Mouse (Mus musculus) gastrocnemius, postnatal 36 days (tissue): ENCODE measurements at regions not wholly inside any gene's neighbourhood (a gene's known extent, or its start where the extent isn't known, plus 50 kb on each side); places are given as distances from the start of the nearest gene placed in this dataset.

Experiments used
- DNase-seq, 2 experiments: peaks; one replicate each; pipeline ENCODE4 v3.0.0; 2022
- intact Hi-C: fragments of 180-260 bp; cut with DNase I; formaldehyde crosslinking; loops from one replicate; pipeline ENCODE4 v1.15.1; 2025

- no peak for DNase-seq
- intact Hi-C loops, result no loop called here
These were observed 906.5 kb upstream of the Lrrc6 start for GRCm38 (mm10) chr15:67407244-67407643.

- intact Hi-C loops, result no loop called here
- DNase-seq, result no peak
These were observed 904.8 kb upstream of the Lrrc6 start for GRCm38 (mm10) chr15:67405523-67405922.

GRCm38 (mm10) chr15:67405011-67405410 is 904.3 kb upstream of the Lrrc6 start:
- intact Hi-C loops, result no loop called here

GRCm38 (mm10) chr15:67402310-67402709 is 901.6 kb upstream of the Lrrc6 start:
- intact Hi-C loops, result no loop called here
- DNase-seq, result no peak

More at GRCm38 (mm10) chr15:67405011-67405410, 904.3 kb upstream of the Lrrc6 start:
- DNase-seq, result no peak

GRCm38 (mm10) chr15:67397269-67397668 is 896.6 kb upstream of the Lrrc6 start:
- intact Hi-C loops, result no loop called here
- no peak for DNase-seq

- intact Hi-C loops, result no loop called here
- no peak for DNase-seq
These were observed 894.4 kb upstream of the Lrrc6 start for GRCm38 (mm10) chr15:67395114-67395513.

- no peak for DNase-seq
- intact Hi-C loops, result no loop called here
These were observed 891.2 kb upstream of the Lrrc6 start for GRCm38 (mm10) chr15:67391918-67392317.

GRCm38 (mm10) chr15:67388514-67388913 is 887.8 kb upstream of the Lrrc6 start:
- no peak for DNase-seq
- intact Hi-C loops, result no loop called here

- intact Hi-C loops, result no loop called here
- DNase-seq, result no peak
These were observed 886.2 kb upstream of the Lrrc6 start for GRCm38 (mm10) chr15:67386896-67387295.

GRCm38 (mm10) chr15:67373599-67373998 is 872.9 kb upstream of the Lrrc6 start:
- no peak for DNase-seq
- intact Hi-C loops, result no loop called here

- intact Hi-C loops, result no loop called here
- DNase-seq, result no peak
These were observed 872.3 kb upstream of the Lrrc6 start for GRCm38 (mm10) chr15:67373030-67373429.

GRCm38 (mm10) chr15:67364099-67364756 is 863.5 kb upstream of the Lrrc6 start:
- intact Hi-C loops, result no loop called here
- DNase-seq, result no peak

- DNase-seq, result no peak
These were observed 860.4 kb upstream of the Lrrc6 start for GRCm38 (mm10) chr15:67361012-67361571.

GRCm38 (mm10) chr15:67357867-67358266 is 857.2 kb upstream of the Lrrc6 start:
- DNase-seq, result no peak

More at GRCm38 (mm10) chr15:67361012-67361571, 860.4 kb upstream of the Lrrc6 start:
- intact Hi-C loops, result no loop called here

GRCm38 (mm10) chr15:67355334-67355733 is 854.6 kb upstream of the Lrrc6 start:
- intact Hi-C loops, result no loop called here
- DNase-seq, result no peak

More at GRCm38 (mm10) chr15:67357867-67358266, 857.2 kb upstream of the Lrrc6 start:
- intact Hi-C loops, result no loop called here

GRCm38 (mm10) chr15:67354598-67355159 is 854.0 kb upstream of the Lrrc6 start:
- DNase-seq, result no peak
- intact Hi-C loops, result no loop called here

- no peak for DNase-seq
- intact Hi-C loops, result no loop called here
These were observed 848.8 kb upstream of the Lrrc6 start for GRCm38 (mm10) chr15:67349501-67349900.

GRCm38 (mm10) chr15:67345179-67346148 is 844.8 kb upstream of the Lrrc6 start:
- intact Hi-C loops, result no loop called here
- peak in 1 of 2 experiments; percentile 20 for DNase-seq

- intact Hi-C loops, result no loop called here
- DNase-seq, result no peak
These were observed 841.3 kb upstream of the Lrrc6 start for GRCm38 (mm10) chr15:67342050-67342449.

- intact Hi-C loops, result no loop called here
- no peak for DNase-seq
These were observed 836.3 kb upstream of the Lrrc6 start for GRCm38 (mm10) chr15:67337040-67337395.
